Mouse (Mus musculus) heart, embryonic 13.5 days (tissue): ENCODE data around the gene Ifna2. TPM values are rescaled to one million over a fixed set of nuclear protein-coding genes. Genes with fewer than 3 reads are reported as not detected.
A peak's percentile ranks its signal among the peaks of the same experiment; 100 is the strongest.

Experiments
- ATAC-seq: fragments of 200-750 bp; cut with Nextera tagmentation; 2 replicates; pipeline ENCODE4 v1.8.0; 2017; ENCODE audit warnings: moderate TSS enrichment; ENCODE audit not compliant: insufficient number of reproducible peaks, low FRiP score, low TSS enrichment; ENCODE audit errors: extremely low read depth
- H3K27ac ChIP-seq: fragments of 300-500 bp; sonication (generic); replicated peaks from 2 replicates; pipeline ENCODE4 v1.5.1; 2015; ENCODE audit warnings: moderate library complexity, mild to moderate bottlenecking, inconsistent platforms
- H3K27me3 ChIP-seq: fragments of 300-500 bp; sonication (generic); replicated peaks from 2 replicates; pipeline ENCODE4 v1.6.1; 2015; ENCODE audit warnings: mild to moderate bottlenecking, inconsistent platforms
- H3K36me3 ChIP-seq: fragments of 300-500 bp; sonication (generic); 2 replicates; pipeline ENCODE4 v1.6.1; 2015; ENCODE audit warnings: mild to moderate bottlenecking, inconsistent platforms
- H3K4me1 ChIP-seq: fragments of 300-500 bp; sonication (generic); 2 replicates; pipeline ENCODE4 v1.6.1; 2015; ENCODE audit warnings: inconsistent platforms
- H3K4me2 ChIP-seq: fragments of 300-500 bp; sonication (generic); 2 replicates; pipeline ENCODE4 v1.6.1; 2015; ENCODE audit warnings: inconsistent platforms, mild to moderate bottlenecking, moderate library complexity
- H3K4me3 ChIP-seq: fragments of 300-500 bp; sonication (generic); 2 replicates; pipeline ENCODE4 v1.5.1; 2015; ENCODE audit warnings: moderate library complexity, mild to moderate bottlenecking, inconsistent platforms
- H3K9ac ChIP-seq: fragments of 300-500 bp; sonication (generic); 2 replicates; pipeline ENCODE4 v1.6.1; 2015; ENCODE audit warnings: inconsistent platforms, mild to moderate bottlenecking, moderate library complexity
- H3K9me3 ChIP-seq: fragments of 300-500 bp; sonication (generic); 2 replicates; pipeline ENCODE4 v1.6.1; 2016; ENCODE audit warnings: inconsistent platforms
- WGBS: fragments of 180-500 bp; shearing (Covaris S2); methylation state at CpG from one replicate; pipeline ENCODE4 v1.1.7; 2015; ENCODE audit warnings: mixed read lengths; 5-methylcytosine and 5-hydroxymethylcytosine counted together
- polyA plus RNA-seq: library from polyadenylated mRNA; unstranded; fragments of >200 nt; fragmentation: Nextera tagmentation; extraction: Ambion mirVana; gene quantifications from 2 replicates; pipeline ENCODE4 v1.2.1, GENCODE M21; 2015

Gene Ifna2
- polyA plus RNA-seq, 1 experiment from 2014 or later = not detected

DNA sequence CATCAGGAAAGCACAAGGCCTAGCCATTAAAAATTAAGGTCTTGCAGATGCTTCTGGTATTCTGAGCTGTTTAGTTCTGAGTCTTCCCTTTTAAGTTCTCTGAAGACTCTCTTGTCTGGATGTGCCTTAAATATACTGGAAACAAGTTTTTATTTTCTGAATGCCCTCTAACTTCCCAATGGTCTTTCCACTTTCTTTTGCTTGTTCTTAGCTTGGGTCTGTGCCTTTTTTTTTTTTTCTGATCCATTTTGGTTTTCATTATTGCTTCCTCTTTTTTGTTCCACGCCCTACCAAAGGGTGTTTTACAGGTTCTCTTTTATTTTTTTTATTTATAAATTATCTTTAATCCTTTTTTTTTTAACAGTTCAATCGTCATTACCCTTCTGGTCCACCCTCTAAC is 39.4 kb downstream of the Ifna2 start, which contains the start of gene Ifna13:
Gene Ifna13, minus strand, starts transcription at position 101 of the 400 bp plus-strand sequence.
- Histone ChIP-seq H3K27ac (no peak within 1 kb of the TSS), H3K4me2 (no peak within 1 kb of the TSS), H3K4me3 (no peak within 1 kb of the TSS), H3K4me1 (no peaks in the 10 kb centered on the region), H3K27me3 (no peaks in the 10 kb centered on the region), H3K9me3 (no peaks in the 10 kb centered on the region), H3K9ac (no peak within 1 kb of the TSS), H3K36me3 (no peaks in the 10 kb centered on the region)
- WGBS = 57% methylated on average over 2 of the region's 2 CpGs
- no peak for ATAC-seq

DNA sequence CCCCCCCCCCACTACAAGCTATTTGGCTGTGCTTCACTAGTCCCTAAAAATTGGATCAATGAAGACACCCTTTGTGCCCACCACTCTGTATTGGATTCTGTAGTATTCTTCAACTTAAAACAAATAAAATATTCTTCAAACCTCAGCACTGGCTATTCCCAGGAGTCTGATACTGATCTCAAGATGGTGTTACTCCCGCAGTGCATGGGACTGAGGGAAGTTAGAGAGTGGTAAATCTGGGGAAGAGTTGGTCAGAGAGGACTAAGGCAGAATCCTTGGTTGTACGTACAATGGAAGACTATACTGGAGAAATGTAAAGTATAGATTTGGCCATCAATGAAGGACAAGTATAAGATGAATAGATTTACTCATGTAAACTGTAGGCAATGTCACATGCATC is 41.2 kb downstream of the Ifna2 start:
- H3K27me3 ChIP-seq = no peaks in the 10 kb centered on the region
- H3K9me3 ChIP-seq = no peaks in the 10 kb centered on the region
- 41% methylated on average over 2 of the region's 2 CpGs for WGBS
- no peak overlapping the region for H3K27ac ChIP-seq
- no peak overlapping the region for H3K4me2 ChIP-seq
- no peak for ATAC-seq
- no peak overlapping the region for H3K4me3 ChIP-seq
- no peaks in the 10 kb centered on the region for H3K4me1 ChIP-seq
- H3K9ac ChIP-seq = no peak overlapping the region
- H3K36me3 ChIP-seq = no peaks in the 10 kb centered on the region

DNA sequence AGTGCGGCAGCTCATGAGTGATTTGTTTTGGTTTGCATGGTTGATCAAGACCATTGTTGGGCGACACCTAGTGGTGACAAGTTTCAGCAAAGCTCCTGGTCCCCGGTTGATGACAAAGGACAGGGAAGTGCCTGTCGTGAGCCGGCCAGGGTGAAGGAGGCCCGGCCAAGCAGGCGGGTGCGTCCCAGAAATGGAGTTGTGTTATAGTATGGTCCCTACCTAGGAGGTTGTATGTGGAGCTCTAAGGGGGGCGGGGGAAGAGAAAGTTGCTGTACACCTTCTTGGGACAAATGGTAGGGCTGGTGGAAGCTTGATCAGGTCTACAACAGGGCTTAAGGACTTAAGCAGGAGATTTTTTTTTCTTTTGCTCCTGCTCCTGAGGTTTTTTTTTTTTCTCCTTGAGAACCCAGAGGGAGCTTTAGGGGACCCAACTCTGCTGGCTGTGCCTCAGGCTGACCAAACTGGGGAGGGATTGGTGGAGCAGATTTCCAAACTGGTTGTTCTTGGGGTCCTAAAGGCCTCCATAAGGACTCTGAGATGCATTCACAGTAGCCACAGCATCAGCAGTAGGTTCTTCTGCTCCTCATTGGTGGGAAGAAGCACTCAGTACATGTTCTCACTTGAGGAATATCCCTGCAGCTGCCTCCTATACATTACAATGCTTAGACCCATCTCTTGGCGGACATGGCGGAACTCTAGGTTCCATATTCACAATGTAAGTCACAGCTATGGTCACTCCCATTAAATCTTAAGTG is 42.5 kb downstream of the Ifna2 start:
- Histone ChIP-seq H3K36me3 (no peaks in the 10 kb centered on the region), H3K9me3 (no peaks in the 10 kb centered on the region), H3K9ac (peak overlapping the region; percentile 77; the same call in 1 of the 2 replicates), H3K27me3 (no peaks in the 10 kb centered on the region), H3K27ac (no peak overlapping the region), H3K4me1 (no peaks in the 10 kb centered on the region), H3K4me3 (peak overlapping the region; percentile 60), H3K4me2 (peak overlapping the region; percentile 69)
- ATAC-seq = peak; percentile 73
- 16% methylated on average over 11 of the region's 11 CpGs for WGBS

DNA sequence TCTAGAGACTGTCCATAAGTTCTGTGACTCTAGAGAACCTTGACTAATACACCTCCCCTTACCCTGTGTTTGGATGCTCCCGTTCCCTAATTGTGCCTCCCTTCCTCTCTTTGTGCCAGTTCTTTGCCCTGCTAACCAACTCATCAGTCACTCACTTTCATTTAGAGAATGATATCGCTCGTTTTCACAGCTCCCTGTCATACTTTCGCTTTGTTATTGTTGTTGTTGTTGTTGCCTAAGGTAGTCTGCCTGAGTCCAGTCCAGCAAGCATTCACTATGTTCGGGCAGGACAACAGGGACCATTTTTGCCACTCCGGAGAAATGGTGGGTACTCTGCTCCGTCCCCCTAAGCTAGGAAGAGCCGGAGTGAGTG is 43.0 kb downstream of the Ifna2 start:
- 54% methylated on average over 8 of the region's 8 CpGs for WGBS
- ATAC-seq = no peak

DNA sequence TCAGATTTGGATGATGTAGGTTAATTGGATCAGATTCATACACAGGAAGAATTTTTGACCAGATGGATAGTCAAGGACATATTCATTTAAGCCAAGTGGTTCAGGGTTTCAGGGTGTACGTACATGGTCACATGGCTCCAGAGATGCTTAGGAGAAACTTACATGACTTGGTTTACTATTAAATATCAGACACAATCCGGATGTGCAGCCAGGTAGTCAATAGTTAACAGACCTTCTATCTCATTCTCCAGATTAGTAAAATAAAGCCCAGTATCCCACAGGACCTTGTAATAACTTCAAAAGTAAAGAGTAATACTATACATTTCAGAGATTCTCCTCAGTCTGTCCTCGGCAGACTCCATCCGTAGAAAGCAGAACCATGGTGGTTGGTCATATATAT is 49.4 kb downstream of the Ifna2 start, which contains the start of gene C87499:
Gene C87499, minus strand, starts transcription at position 101 of the 400 bp plus-strand sequence.
- no peak within 1 kb of the TSS for H3K9ac ChIP-seq
- H3K4me1 ChIP-seq = no peaks in the 10 kb centered on the region
- no peak for ATAC-seq
- no peaks in the 10 kb centered on the region for H3K9me3 ChIP-seq
- H3K4me3 ChIP-seq = no peak within 1 kb of the TSS
- H3K27ac ChIP-seq = no peak within 1 kb of the TSS
- no peaks in the 10 kb centered on the region for H3K27me3 ChIP-seq
- WGBS = 78% methylated on average over 4 of the region's 4 CpGs
- H3K36me3 ChIP-seq = no peaks in the 10 kb centered on the region
- H3K4me2 ChIP-seq = no peak within 1 kb of the TSS

More for the DNA sequence above, 43.0 kb downstream of the Ifna2 start:
- H3K27ac ChIP-seq = no peak overlapping the region
- H3K4me3 ChIP-seq = peak overlapping the region; percentile 60
- H3K36me3 ChIP-seq = no peaks in the 10 kb centered on the region
- H3K27me3 ChIP-seq = no peaks in the 10 kb centered on the region
- H3K4me2 ChIP-seq = peak overlapping the region; percentile 69
- H3K4me1 ChIP-seq = no peaks in the 10 kb centered on the region
- no peaks in the 10 kb centered on the region for H3K9me3 ChIP-seq
- H3K9ac ChIP-seq = peak overlapping the region; percentile 77

Other genes starting within 250 kb of the Ifna2 start
- gene Hacd4, start 245.0 kb downstream of the Ifna2 start, polyA plus RNA-seq = 9.3 and 10.4 TPM in 2 replicates
- not detected in 2 replicates for gene Ifnb1, start 161.1 kb downstream of the Ifna2 start, polyA plus RNA-seq
- gene Ifna15, start 125.7 kb downstream of the Ifna2 start, polyA plus RNA-seq = not detected in 2 replicates
- gene Ifna14, start 112.1 kb downstream of the Ifna2 start, polyA plus RNA-seq = not detected in 2 replicates
- gene Ifna9, start 91.5 kb downstream of the Ifna2 start, polyA plus RNA-seq = not detected in 2 replicates
- not detected in 2 replicates for gene Ifna12, start 80.5 kb downstream of the Ifna2 start, polyA plus RNA-seq
- not detected in 2 replicates for gene C87499, start 49.5 kb downstream of the Ifna2 start, polyA plus RNA-seq
- gene Ifna13, start 39.5 kb downstream of the Ifna2 start, polyA plus RNA-seq = not detected in 2 replicates
- not detected in 2 replicates for gene Ifna16, start 7.0 kb downstream of the Ifna2 start, polyA plus RNA-seq
- not detected in 2 replicates for gene Ifnab, start 7.4 kb upstream of the Ifna2 start, polyA plus RNA-seq
- gene Gm26566, start 37.9 kb upstream of the Ifna2 start, polyA plus RNA-seq = 0.33 and 0.84 TPM in 2 replicates
- 70.7 and 76.5 TPM in 2 replicates for gene Klhl9, start 38.6 kb upstream of the Ifna2 start, polyA plus RNA-seq
- gene Gm13271, start 71.0 kb upstream of the Ifna2 start, polyA plus RNA-seq = not detected in 2 replicates
- gene Gm13283, start 76.2 kb upstream of the Ifna2 start, polyA plus RNA-seq = 0.20 and 0.31 TPM in 2 replicates
- gene Gm13290, start 89.9 kb upstream of the Ifna2 start, polyA plus RNA-seq = 0.29 TPM in 1 of 2 replicates, not detected in the other
- not detected in 2 replicates for gene Gm13289, start 93.0 kb upstream of the Ifna2 start, polyA plus RNA-seq
- gene Gm13272, start 95.9 kb upstream of the Ifna2 start, polyA plus RNA-seq = not detected in 2 replicates
- gene Ifnz, start 98.2 kb upstream of the Ifna2 start, polyA plus RNA-seq = not detected in 2 replicates
- gene Gm13276, start 101.8 kb upstream of the Ifna2 start, polyA plus RNA-seq = not detected in 2 replicates
- not detected in 2 replicates for gene Gm13277, start 104.7 kb upstream of the Ifna2 start, polyA plus RNA-seq
- not detected in 2 replicates for gene Gm13278, start 107.6 kb upstream of the Ifna2 start, polyA plus RNA-seq
- not detected in 2 replicates for gene Gm13275, start 110.6 kb upstream of the Ifna2 start, polyA plus RNA-seq
- not detected in 2 replicates for gene Gm13279, start 113.5 kb upstream of the Ifna2 start, polyA plus RNA-seq
- 0.68 and 0.82 TPM in 2 replicates for gene Gm13285, start 115.8 kb upstream of the Ifna2 start, polyA plus RNA-seq
- gene Gm13287, start 119.3 kb upstream of the Ifna2 start, polyA plus RNA-seq = not detected in 2 replicates
- gene Gm13288, start 121.6 kb upstream of the Ifna2 start, polyA plus RNA-seq = not detected in 2 replicates
- gene Ifna7, start 132.3 kb upstream of the Ifna2 start, polyA plus RNA-seq = not detected in 2 replicates
- gene Ifna11, start 136.0 kb upstream of the Ifna2 start, polyA plus RNA-seq = not detected in 2 replicates
- not detected in 2 replicates for gene Ifna6, start 143.5 kb upstream of the Ifna2 start, polyA plus RNA-seq
- not detected in 2 replicates for gene Ifna5, start 151.6 kb upstream of the Ifna2 start, polyA plus RNA-seq
- not detected in 2 replicates for gene Ifna4, start 157.9 kb upstream of the Ifna2 start, polyA plus RNA-seq
- not detected in 2 replicates for gene Ifna1, start 166.2 kb upstream of the Ifna2 start, polyA plus RNA-seq
- gene Ifne, start 196.3 kb upstream of the Ifna2 start, polyA plus RNA-seq = not detected in 2 replicates